Mouse (Mus musculus): ENCODE data around the gene Gm8914. TPM values are rescaled to one million over a fixed set of nuclear protein-coding genes. Genes with fewer than 3 reads are reported as not detected.
"Not testable (repeated sequence)": the region's sequence is repeated elsewhere in the genome, so short reads cannot be mapped to it uniquely, and the experiment has no call there.

Gene Gm8914
- not detected in 2 replicates for polyA plus RNA-seq (2015; fragmentation: Nextera tagmentation; extraction: Ambion mirVana)

GRCm38 (mm10) chrX:91479826-91480225, at the start of gene Gm8914:
Gene Gm8914 (plus strand): TSS chrX:91480126.
- not testable (repeated sequence) for H3K4me1 ChIP-seq (ENCODE audit: insufficient read depth); H3K27me3 ChIP-seq (ENCODE audit: insufficient read depth, low read length); H3K9ac ChIP-seq (replicated peaks); H3K27ac ChIP-seq (ENCODE audit: low read depth); H3K4me3 ChIP-seq (ENCODE audit: low read depth, low read length); H3K36me3 ChIP-seq (replicated peaks; ENCODE audit: insufficient read depth, low read length); ATAC-seq; DNase-seq; H3K9me3 ChIP-seq (ENCODE audit: low read length); H3K4me2 ChIP-seq (ENCODE audit: low read depth, low read length)
- no CpG with 5 or more reads among the region's 5 CpGs for WGBS (ENCODE audit: insufficient replicate concordance)

Other genes starting within 250 kb of the Gm8914 start
- gene Mageb2, start 148.4 kb upstream of the Gm8914 start, polyA plus RNA-seq (2015; fragmentation: Nextera tagmentation; extraction: Ambion mirVana) = not detected in 2 replicates
- not detected in 2 replicates for gene Gm5072, start 87.6 kb upstream of the Gm8914 start, polyA plus RNA-seq (2015; fragmentation: Nextera tagmentation; extraction: Ambion mirVana)
- gene 1700084M14Rik, start 95.8 kb downstream of the Gm8914 start, polyA plus RNA-seq (2015; fragmentation: Nextera tagmentation; extraction: Ambion mirVana) = not detected in 2 replicates
- gene Gm14781, start 152.1 kb downstream of the Gm8914 start, polyA plus RNA-seq (2015; fragmentation: Nextera tagmentation; extraction: Ambion mirVana) = not detected in 2 replicates